Mouse (Mus musculus) spleen, adult 2 months (tissue): Measurements from ENCODE around the gene Klf1. TPM values are rescaled to one million over a fixed set of nuclear protein-coding genes. Genes with fewer than 3 reads are reported as not detected.
A peak's percentile ranks its signal among the peaks of the same experiment; 100 is the strongest.

Source experiments
- DNase-seq, 2 experiments: peaks; one replicate each; pipeline versions ENCODE4 v3.0.0 to v3.0.0-alpha.2; 2012 to 2021; ENCODE audit warnings: low spot score in 2 of 2, low read depth in 1 of 2
- H3K27ac ChIP-seq: fragments of 200-500 bp; 2 replicates; pipeline ENCODE4 v1.5.1; 2012; ENCODE audit warnings: low read length, inconsistent platforms; ENCODE audit not compliant: insufficient read depth
- H3K27me3 ChIP-seq: fragments of 200-500 bp; 2 replicates; pipeline ENCODE4 v1.6.1; 2012; ENCODE audit warnings: mild to moderate bottlenecking, moderate library complexity, low read length, inconsistent platforms; ENCODE audit not compliant: control insufficient read depth, insufficient read depth
- H3K36me3 ChIP-seq: fragments of 200-500 bp; 2 replicates; pipeline ENCODE4 v1.6.1; 2012; ENCODE audit warnings: mild to moderate bottlenecking, low read length, inconsistent platforms; ENCODE audit not compliant: control insufficient read depth, insufficient read depth
- H3K4me1 ChIP-seq: fragments of 200-500 bp; 2 replicates; pipeline ENCODE4 v1.6.1; 2011; ENCODE audit warnings: inconsistent platforms; ENCODE audit not compliant: control insufficient read depth, insufficient read depth, insufficient read length
- H3K4me3 ChIP-seq: fragments of 200-500 bp; 2 replicates; pipeline ENCODE4 v1.5.1; 2011; ENCODE audit warnings: mild to moderate bottlenecking, inconsistent platforms; ENCODE audit not compliant: insufficient read depth, insufficient read length; ENCODE audit errors: extremely low read depth
- CTCF ChIP-seq: fragments of 200-500 bp; IDR thresholded peaks from 2 replicates; pipeline ENCODE4 v1.5.1; 2011; ENCODE audit warnings: mild to moderate bottlenecking, inconsistent platforms; ENCODE audit not compliant: insufficient read depth, insufficient read length, insufficient replicate concordance; ENCODE audit errors: extremely low read depth
- POLR2A ChIP-seq: fragments of 200-500 bp; IDR thresholded peaks from 2 replicates; pipeline ENCODE4 v1.6.1; 2011; ENCODE audit warnings: low read depth, low read length, inconsistent platforms
- WGBS: fragments of 180-500 bp; shearing (Covaris S2); methylation state at CpG from one replicate; pipeline ENCODE4 v1.1.7; 2018; 5-methylcytosine and 5-hydroxymethylcytosine counted together
- polyA plus RNA-seq: library from polyadenylated mRNA; depleted of rRNA; stranded (reverse); fragments of >200 nt; gene quantifications from 2 replicates; pipeline ENCODE4 v1.2.3, GENCODE M21; 2012

The Klf1 gene
- polyA plus RNA-seq, 1 experiment = 46.5 TPM

DNA sequence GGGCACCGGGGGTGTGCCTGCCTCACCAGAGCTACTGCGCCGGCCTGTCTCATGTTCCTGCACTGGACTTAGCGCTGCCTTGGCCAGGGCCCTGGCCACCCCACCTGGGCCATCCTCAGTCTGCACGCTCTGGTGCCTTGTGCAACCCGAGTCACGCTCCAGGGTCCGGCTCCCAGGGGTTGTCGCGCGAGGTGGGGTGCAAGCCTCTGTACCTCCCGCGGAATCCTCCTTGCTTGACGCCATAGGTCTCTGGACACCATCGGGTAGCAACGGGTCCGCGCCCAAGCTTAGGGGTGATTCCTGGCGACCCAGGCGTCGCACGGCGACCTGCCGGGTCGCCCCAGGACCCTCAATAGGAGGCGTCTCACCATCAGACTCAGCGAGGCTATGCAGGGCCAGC, 10.7 kb downstream of the Klf1 start:
- WGBS = 65% methylated on average over 27 of the region's 27 CpGs
- peak overlapping the region; percentile 61; the same call in 1 of the 2 replicates for H3K27ac ChIP-seq

DNA sequence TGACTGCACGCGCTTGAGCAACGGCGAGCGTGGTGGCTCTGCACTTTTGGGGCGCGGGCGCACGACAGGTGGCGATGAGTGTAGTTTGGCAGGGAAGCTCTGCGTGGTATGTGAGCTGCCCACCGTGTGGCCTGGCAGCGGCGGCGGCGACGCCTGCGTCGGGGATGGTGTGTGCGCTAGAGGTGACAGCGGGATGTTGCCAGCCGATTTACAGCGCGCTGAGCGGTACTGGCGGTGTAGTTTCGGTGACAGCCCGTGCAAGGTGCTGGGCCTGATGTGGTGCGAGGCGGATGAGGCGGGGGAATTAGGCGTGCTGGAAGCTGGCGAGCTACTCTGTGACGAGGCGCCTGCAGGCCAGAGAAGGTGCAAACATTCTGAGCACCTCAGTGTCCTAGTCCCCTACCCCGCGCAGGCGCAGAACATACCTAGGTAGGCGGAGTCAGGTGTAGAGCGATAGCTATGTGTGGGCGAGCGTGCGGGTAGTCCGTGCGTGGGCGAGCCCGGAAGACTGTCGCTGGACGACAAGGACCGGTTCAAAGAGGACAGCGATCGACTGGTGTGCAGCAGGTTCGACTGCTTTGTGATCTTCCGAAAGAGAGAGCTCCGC, 11.3 kb downstream of the Klf1 start:
- Histone ChIP-seq H3K4me3 (peak overlapping the region; percentile 60), H3K27me3 (no peaks in the 10 kb centered on the region), H3K4me1 (peaks cover 13% of the 10 kb centered on the region), H3K27ac (peak overlapping the region; percentile 61), H3K36me3 (peaks cover 6% of the 10 kb centered on the region)
- 2% methylated on average over 55 of the region's 55 CpGs for WGBS
- peak; percentile 28 for TF ChIP-seq POLR2A
- no peak for TF ChIP-seq CTCF
- peak; percentile 84 to 89 for DNase-seq

More for the DNA sequence above, 10.7 kb downstream of the Klf1 start:
- no peak for DNase-seq
- Histone ChIP-seq H3K4me3 (no peak overlapping the region), H3K4me1 (peaks cover 13% of the 10 kb centered on the region), H3K36me3 (peaks cover 6% of the 10 kb centered on the region), H3K27me3 (no peaks in the 10 kb centered on the region)
- TF ChIP-seq CTCF (no peak), POLR2A (no peak)

DNA sequence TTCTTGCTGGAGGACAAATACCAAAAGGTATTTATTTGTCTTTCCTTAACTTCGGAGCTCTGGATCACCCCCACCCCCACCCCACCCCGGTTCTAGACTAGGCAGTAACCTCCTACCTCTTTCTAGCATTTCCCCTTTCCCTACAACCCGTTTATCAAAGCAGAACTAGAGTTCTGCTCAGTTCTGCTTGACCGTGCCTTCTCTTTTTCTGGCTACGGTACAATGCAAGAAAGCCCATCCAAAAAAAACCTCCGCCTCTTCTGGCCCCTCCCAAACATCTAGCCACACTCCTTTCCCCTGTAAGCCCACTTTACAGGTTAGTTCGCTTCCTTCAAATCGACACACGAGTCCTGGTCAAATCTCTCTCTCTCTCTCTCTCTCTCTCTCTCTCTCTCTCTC, 11.8 kb downstream of the Klf1 start:
- 4% methylated on average over 9 of the region's 9 CpGs for WGBS
- peak in 1 of 2 experiments; percentile 30 for DNase-seq
- H3K4me3 ChIP-seq = peak overlapping the region; percentile 60
- peak overlapping the region; percentile 61 for H3K27ac ChIP-seq
- no peak for TF ChIP-seq POLR2A
- TF ChIP-seq CTCF = no peak
- no peaks in the 10 kb centered on the region for H3K27me3 ChIP-seq
- peaks cover 6% of the 10 kb centered on the region for H3K36me3 ChIP-seq
- H3K4me1 ChIP-seq = peaks cover 13% of the 10 kb centered on the region

DNA sequence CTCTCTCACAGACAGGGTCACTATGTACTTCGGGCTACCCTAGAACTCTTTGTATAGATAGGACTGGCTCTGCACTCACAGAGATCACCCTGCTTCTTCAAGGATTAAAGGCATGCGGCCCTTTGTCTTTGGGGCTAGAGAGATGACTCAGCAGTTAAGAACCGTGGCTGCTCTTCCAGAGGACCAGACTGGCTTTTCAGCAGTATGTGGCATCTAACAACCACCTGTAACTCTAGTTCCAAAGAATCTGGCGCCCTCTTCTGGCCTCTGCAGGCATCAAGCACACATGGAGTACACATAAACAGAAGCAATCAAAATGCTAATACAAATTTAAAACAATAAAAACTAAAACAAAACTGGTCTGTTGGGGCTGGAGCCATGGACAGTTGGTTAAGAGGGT, 12.2 kb downstream of the Klf1 start:
- no peak for TF ChIP-seq POLR2A
- no peak for TF ChIP-seq CTCF
- no peak overlapping the region for H3K4me3 ChIP-seq
- no peaks in the 10 kb centered on the region for H3K27me3 ChIP-seq
- H3K4me1 ChIP-seq = peaks cover 13% of the 10 kb centered on the region
- WGBS = 32% methylated on average over 4 of the region's 4 CpGs
- H3K27ac ChIP-seq = peak overlapping the region; percentile 61
- H3K36me3 ChIP-seq = peaks cover 6% of the 10 kb centered on the region
- DNase-seq = peak in 1 of 2 experiments; percentile 42

DNA sequence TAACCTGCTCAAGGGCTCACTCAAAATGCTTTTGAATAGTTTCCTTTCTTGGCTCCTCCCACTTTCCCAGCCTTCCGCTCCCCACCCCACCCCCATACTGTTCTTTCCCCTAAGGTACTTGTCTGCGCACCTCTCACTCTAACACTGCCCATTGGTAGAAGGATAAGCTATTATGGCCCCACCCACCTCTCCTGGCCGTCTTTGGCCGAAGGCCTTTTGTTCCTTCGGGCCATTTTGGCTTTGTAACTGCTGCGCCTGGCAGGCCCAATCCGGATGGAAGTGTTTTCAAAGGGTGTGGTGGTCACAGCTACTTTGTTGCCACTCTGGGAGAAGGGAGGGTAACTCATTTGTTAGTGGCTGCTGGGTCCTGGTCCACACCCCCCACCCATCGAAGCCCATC, 13.5 kb downstream of the Klf1 start:
- H3K4me3 ChIP-seq = no peak overlapping the region
- WGBS = 89% methylated on average over 8 of the region's 8 CpGs
- peaks cover 7% of the 10 kb centered on the region for H3K4me1 ChIP-seq
- peaks cover 6% of the 10 kb centered on the region for H3K36me3 ChIP-seq
- no peaks in the 10 kb centered on the region for H3K27me3 ChIP-seq
- TF ChIP-seq CTCF = no peak
- TF ChIP-seq POLR2A = no peak
- H3K27ac ChIP-seq = no peak overlapping the region
- no peak for DNase-seq

DNA sequence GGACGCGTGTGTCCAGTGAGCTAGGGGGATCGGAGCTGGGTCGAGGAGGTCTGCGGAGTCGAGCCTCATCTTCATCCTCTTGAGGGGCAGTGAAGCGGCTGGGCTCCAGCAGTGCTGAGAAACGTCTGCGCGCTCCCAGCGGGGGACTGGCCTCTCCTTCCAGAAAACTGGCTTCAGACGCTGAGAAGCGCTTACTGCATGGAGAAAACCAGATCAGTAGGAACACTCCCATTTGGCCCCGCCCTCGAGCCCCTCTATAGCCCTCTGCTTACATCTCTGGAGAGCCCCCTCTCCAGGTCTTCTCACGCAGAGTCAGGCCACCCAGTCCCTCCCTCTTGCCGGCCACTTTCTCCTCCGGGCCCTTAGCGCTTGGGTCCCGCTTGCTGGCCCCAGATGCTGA, 16.1 kb downstream of the Klf1 start:
- DNase-seq = no peak
- H3K36me3 ChIP-seq = peaks cover 3% of the 10 kb centered on the region
- no peak overlapping the region for H3K4me3 ChIP-seq
- 57% methylated on average over 20 of the region's 20 CpGs for WGBS
- no peak overlapping the region for H3K27ac ChIP-seq
- no peaks in the 10 kb centered on the region for H3K27me3 ChIP-seq
- no peak for TF ChIP-seq POLR2A
- no peak for TF ChIP-seq CTCF
- peaks cover 1% of the 10 kb centered on the region for H3K4me1 ChIP-seq

DNA sequence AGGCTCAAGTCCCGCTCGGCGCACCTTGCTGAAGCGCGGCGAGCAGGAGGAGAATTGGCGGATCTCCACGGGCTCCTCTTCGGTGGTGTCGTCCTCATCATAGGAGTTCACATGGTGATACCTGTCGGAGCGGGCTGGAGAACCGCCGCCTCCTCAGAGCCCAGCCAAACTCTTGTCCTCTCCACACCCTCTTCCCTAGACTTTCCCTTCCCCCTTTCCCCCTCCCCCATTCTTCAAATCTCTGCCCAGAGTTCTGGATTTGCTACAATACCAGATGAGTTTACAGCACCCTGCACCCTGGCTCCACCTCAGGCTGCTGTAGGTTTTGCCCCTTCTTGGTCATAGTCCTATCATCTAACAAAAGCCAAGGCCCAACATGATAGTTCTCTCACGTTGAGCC, 16.9 kb downstream of the Klf1 start:
- Histone ChIP-seq H3K4me3 (no peak overlapping the region), H3K27me3 (no peaks in the 10 kb centered on the region), H3K4me1 (no peaks in the 10 kb centered on the region), H3K27ac (no peak overlapping the region), H3K36me3 (peaks cover 3% of the 10 kb centered on the region)
- DNase-seq = no peak
- WGBS = 95% methylated on average over 15 of the region's 15 CpGs
- TF ChIP-seq POLR2A (no peak), CTCF (no peak)
